Mouse (Mus musculus): Measurements from ENCODE around the gene Rtl9. TPM values are rescaled to one million over a fixed set of nuclear protein-coding genes. Genes with fewer than 3 reads are reported as not detected.

Rtl9 gene
- total RNA-seq (2021) = 1 to 10 TPM in 1 of 2 experiments, under 1 TPM in 1; 0.60 to 1.3 TPM
- long read RNA-seq, experiment 1 = 0 reads
- long read RNA-seq, experiment 2 = 0 reads

GRCm38 (mm10) chrX:143099044-143099754 lies at the start of gene Rtl9:
Rtl9 (plus strand) TSS chrX:143099594.
- DNase-seq = peak; percentile 31

DNA sequence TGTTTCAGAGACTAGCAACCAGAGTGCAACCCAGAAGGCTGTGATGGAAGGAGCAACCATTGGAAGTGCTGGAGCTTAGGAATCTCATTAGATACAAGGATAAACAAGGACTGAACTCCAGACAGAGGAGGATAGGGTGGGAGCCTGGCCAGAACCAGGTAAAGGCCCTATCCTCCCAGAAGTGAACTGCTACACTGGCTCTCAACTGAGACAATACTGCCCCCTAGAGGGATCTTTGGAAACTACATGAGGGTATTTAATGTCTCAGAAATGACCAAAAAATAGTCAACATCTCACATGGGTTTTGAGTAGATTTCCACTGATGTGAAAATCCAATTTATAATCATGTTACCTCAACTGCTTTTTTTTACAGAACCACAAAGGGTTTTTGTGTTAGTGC lies 47.9 kb upstream of the Rtl9 start:
- DNase-seq = peak; percentile 48

- no peak for DNase-seq
These were observed 47.5 kb upstream of the Rtl9 start for GRCm38 (mm10) chrX:143051921-143052320.

- DNase-seq = peak; percentile 83
These were observed 40.6 kb upstream of the Rtl9 start for GRCm38 (mm10) chrX:143058829-143059228.

DNA sequence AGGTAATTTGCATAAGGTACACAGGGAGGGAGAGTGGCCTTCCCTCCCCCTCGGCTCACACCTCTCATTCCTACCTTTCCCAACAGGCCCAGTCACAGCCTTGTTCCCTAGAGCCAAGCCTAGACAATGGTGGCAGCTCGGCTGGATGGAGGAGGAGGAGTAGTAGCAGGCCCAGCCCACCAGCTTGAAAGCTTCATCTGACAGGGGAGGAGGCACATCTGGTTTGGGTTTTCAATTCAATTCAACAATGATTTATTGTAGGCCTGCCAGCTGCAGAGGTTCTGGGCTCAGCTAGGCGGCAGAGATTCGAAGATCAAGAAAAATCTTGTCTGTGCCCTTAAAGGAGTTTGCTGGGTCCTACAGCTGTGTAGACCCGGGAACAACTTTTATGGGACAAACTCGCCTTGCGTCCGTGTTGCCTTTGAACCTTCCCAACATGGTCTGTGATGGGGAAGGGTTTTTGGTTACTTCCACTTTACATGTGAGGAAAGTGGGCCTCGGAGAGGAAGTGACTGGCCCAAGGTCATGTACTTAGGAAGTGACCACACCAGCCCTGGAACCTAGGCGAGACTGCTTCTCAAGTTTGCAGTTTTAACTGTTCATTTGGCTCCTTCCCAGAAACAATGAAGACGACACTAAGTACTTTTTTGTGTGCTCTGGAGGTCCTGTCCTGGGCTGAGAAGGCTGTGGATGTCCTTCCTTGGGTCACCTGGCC lies 36.6 kb upstream of the Rtl9 start:
- no peak for DNase-seq

GRCm38 (mm10) chrX:143063780-143064179 lies 35.6 kb upstream of the Rtl9 start:
- DNase-seq = peak; percentile 15

- no peak for DNase-seq
These were observed 35.1 kb upstream of the Rtl9 start for GRCm38 (mm10) chrX:143064288-143064687.

- DNase-seq = peak; percentile 66
These were observed 32.9 kb upstream of the Rtl9 start for GRCm38 (mm10) chrX:143066320-143067114.

DNA sequence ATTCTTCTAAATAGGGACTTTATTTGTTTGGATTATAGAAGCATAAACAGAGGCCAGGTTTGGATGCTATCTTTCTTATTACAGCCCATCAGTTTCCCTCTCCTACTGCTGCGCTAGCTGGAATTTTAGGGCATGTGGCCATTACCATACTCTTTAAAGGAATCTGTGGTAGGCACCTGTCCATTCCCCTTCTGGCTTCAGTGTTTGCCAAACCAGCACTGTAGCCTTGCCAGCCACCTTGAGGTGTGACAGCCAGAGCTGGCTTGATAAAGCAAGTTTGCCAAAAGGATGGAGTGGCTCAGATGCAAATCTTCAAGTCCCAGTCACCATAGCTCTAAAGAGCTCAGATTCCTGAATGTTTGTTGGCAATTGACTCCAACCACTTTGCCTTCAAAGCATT lies 32.3 kb upstream of the Rtl9 start:
- DNase-seq = no peak

DNA sequence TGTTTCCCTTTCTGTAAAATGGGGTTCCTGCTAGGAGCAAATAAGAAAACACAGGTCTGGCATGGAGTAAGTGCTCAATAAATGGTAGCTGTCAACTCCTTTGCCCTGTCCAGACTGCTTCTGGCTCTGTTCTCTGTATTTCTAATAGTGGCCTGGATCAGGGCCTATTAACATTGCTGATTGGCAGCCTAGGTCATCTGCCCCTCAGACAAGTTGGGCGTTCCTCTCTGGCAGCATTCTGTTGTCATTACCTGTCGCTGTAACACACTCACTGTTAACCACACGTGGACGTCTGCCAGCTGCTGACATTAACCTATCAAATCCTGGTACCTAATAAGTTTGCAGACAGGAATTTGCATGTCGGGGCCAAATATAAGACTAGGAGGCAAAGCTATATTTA lies 31.8 kb upstream of the Rtl9 start:
- no peak for DNase-seq

DNA sequence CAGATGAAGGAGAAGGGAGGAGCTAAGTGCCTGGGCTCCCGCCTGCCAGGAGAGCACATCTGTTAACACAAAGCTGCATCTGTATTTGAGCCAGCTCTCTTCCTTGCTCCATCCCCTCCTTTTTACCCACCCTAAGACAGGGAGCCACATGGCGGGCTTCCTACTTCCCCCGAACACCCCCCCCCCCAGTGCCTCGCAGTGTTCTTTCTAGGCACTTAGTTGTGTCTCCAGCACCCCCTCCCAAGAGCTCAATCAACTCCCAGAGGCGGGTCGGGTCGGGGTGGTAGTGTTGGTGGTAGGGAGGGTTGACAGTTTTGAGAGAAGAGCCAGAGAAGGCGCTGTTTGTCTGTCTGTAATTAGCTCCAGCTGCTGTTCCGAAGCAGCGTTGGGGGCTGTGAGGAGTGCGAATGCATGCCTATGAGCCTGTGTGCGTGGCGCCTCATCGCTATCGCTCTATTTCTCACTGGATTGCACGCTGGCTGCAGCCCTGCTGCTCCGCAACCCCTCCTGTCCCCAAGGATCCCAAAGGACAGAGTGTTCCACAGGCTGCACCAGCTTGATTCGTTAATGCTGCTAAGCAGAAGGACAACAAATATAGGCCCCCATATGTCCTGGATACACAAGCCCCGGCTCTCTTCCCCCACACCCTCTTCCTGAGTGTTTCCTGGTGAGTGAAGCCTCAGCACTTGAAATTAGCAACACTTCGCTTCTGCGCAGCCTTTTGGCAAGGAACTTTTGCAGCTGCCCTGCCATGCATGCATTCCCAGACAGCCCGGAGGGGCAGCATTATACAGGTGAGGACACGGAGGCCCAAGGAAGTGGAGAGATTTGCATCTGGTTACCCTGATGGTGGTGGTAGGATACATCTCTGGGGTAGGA lies 18.7 kb upstream of the Rtl9 start:
- DNase-seq = peak; percentile 13

DNA sequence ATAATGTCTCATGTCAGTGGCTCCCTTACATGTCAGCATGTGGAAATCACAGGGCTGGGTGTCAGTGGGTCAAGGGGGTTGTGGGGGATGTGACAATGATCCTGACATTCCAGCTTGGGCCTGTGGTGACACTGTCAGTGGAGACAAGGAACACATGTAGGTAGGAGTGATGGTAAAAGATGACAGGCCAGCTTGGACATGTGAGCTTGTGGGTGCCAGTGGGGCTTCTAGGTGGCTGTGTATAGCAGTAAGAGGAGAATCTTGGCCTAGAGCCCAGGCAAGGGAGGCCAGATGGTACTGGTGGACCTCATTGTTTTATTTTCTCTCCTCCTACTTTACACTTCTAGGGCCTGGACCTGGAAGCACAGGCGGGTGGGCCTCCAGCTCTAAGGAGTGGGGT lies 16.7 kb upstream of the Rtl9 start:
- no peak for DNase-seq

DNA sequence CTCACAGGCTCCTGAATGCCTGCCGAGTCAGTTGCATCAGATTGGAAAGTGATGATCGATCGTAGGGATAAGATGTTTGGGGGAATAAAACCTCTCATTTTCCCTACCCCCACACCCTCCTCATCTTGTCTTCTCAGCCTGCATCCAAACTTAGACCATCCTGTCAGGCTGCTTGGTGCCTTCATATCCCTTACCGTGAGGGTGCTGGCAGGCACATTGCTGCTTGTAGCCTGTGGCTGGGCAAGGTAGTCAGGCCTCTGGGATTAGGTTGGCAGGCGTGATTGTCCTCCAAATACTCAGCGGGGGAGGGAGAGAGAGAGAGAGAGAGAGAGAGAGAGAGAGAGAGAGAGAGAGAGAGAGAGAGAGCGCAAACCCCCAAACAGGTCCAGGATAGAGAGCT lies 11.2 kb upstream of the Rtl9 start:
- DNase-seq = no peak

DNA sequence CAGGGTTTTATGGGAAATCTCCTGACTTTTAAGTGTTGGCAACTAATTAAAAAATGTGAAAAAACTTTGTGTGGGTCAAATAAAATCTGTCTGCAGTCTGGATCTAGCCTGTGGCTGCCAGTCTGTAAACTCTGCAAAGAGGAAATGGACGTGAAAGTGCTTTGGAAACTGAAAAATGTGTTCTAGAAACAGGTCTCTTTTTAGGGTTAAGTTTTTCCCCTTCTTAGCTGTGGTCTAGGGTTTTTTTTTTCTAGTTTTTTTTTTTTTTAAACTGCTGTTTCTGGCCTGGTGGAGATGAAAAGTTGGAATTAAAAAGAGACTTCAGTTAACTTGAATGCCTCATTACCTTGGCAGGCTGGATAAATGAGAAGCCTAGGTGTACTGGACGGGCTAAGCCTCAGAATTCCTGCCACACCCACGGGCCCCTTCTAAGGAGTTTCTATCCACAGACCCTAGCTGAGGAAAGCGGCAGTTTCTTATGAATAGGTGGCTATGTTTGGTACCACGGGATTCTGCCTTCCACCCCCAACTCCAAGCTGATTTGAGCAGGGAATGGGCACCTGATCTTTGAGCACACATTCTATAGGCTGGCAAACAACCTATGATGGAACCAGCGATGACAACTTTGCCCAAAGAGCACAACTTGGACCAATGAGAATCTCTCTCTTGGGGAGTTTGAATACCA lies 8.3 kb upstream of the Rtl9 start:
- DNase-seq = no peak

DNA sequence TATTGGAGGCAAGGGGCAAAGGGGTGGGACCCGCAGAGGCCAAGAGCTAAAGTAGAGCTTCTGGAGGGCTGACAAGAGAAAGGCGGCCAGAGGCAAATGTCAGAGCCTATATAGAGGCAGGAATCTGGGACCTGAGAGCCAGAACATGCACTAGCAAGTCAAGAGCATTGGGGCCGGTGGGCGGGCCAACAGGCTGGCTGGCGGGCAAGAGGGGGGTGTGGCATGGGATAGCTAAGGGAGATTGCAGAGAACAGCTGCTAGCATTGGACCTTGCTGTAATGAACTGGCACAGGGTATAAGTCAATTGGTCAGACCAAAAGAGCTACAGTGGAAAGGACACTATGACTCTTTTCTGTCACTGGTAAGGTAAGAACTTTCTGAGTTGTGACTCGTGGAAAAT lies 1.8 kb upstream of the Rtl9 start:
- DNase-seq = peak; percentile 24

DNA sequence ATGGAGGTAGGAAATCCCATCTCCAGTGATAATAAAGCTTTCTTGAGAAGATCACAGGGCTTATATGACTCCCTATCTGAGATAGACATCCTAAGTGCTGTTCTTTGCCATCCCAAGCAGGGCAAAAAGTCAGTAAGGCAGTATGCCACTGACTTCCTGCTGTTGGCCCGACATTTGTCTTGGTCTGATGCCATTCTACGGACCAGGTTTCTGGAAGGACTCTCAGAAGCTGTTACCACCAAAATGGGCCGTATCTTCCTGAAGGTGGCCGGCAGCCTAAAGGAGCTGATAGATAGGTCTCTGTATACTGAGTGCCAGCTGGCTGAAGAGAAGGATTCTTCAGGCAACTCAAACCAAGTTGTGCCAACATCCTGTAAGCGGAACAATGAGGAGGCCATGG lies 3.8 kb downstream of the Rtl9 start:
- peak; percentile 21 for DNase-seq

- DNase-seq = peak; percentile 23
These were observed 6.5 kb downstream of the Rtl9 start for GRCm38 (mm10) chrX:143105866-143106265.

GRCm38 (mm10) chrX:143112546-143112945 lies 13.2 kb downstream of the Rtl9 start:
- no peak for DNase-seq
